Mouse (Mus musculus) forebrain, embryonic 15.5 days (tissue): ENCODE measurements around the gene Nhs. TPM values are rescaled to one million over a fixed set of nuclear protein-coding genes. Genes with fewer than 3 reads are reported as not detected.
A peak's percentile ranks its signal among the peaks of the same experiment; 100 is the strongest.

Experiments used
- ATAC-seq: fragments of 200-750 bp; cut with Nextera tagmentation; replicated peaks from 2 replicates; pipeline ENCODE4 v1.8.0; 2017; ENCODE audit warnings: mild to moderate bottlenecking, moderate TSS enrichment, moderate library complexity
- H3K27ac ChIP-seq: fragments of 300-500 bp; sonication (generic); replicated peaks from 2 replicates; pipeline ENCODE4 v1.5.1; 2015; ENCODE audit warnings: mild to moderate bottlenecking, inconsistent platforms
- H3K27me3 ChIP-seq: fragments of 300-500 bp; sonication (generic); 2 replicates; pipeline ENCODE4 v1.6.1; 2015; ENCODE audit warnings: inconsistent platforms
- H3K36me3 ChIP-seq: fragments of 300-500 bp; sonication (generic); 2 replicates; pipeline ENCODE4 v1.6.1; 2015; ENCODE audit warnings: mild to moderate bottlenecking, inconsistent platforms
- H3K4me1 ChIP-seq: fragments of 300-500 bp; sonication (generic); 2 replicates; pipeline ENCODE4 v1.6.1; 2015; ENCODE audit warnings: inconsistent platforms
- H3K4me2 ChIP-seq: fragments of 300-500 bp; sonication (generic); replicated peaks from 2 replicates; pipeline ENCODE4 v1.6.1; 2015; ENCODE audit warnings: mild to moderate bottlenecking, inconsistent platforms
- H3K4me3 ChIP-seq: fragments of 300-500 bp; sonication (generic); 2 replicates; pipeline ENCODE4 v1.5.1; 2015; ENCODE audit warnings: mild to moderate bottlenecking, inconsistent platforms
- H3K9ac ChIP-seq: fragments of 300-500 bp; sonication (generic); replicated peaks from 2 replicates; pipeline ENCODE4 v1.6.1; 2015; ENCODE audit warnings: mild to moderate bottlenecking, inconsistent platforms
- H3K9me3 ChIP-seq: fragments of 300-500 bp; sonication (generic); 2 replicates; pipeline ENCODE4 v1.6.1; 2016; ENCODE audit warnings: inconsistent platforms
- WGBS: fragments of 180-500 bp; shearing (Covaris S2); methylation state at CpG from one replicate; pipeline ENCODE4 v1.1.7; 2015; ENCODE audit warnings: mixed read lengths; 5-methylcytosine and 5-hydroxymethylcytosine counted together
- polyA plus RNA-seq: library from polyadenylated mRNA; unstranded; fragments of >200 nt; fragmentation: Nextera tagmentation; extraction: Ambion mirVana; gene quantifications from 2 replicates; pipeline ENCODE4 v1.2.1, GENCODE M21; 2015

Gene Nhs
- 1.4 and 1.6 TPM in 2 replicates for polyA plus RNA-seq

DNA sequence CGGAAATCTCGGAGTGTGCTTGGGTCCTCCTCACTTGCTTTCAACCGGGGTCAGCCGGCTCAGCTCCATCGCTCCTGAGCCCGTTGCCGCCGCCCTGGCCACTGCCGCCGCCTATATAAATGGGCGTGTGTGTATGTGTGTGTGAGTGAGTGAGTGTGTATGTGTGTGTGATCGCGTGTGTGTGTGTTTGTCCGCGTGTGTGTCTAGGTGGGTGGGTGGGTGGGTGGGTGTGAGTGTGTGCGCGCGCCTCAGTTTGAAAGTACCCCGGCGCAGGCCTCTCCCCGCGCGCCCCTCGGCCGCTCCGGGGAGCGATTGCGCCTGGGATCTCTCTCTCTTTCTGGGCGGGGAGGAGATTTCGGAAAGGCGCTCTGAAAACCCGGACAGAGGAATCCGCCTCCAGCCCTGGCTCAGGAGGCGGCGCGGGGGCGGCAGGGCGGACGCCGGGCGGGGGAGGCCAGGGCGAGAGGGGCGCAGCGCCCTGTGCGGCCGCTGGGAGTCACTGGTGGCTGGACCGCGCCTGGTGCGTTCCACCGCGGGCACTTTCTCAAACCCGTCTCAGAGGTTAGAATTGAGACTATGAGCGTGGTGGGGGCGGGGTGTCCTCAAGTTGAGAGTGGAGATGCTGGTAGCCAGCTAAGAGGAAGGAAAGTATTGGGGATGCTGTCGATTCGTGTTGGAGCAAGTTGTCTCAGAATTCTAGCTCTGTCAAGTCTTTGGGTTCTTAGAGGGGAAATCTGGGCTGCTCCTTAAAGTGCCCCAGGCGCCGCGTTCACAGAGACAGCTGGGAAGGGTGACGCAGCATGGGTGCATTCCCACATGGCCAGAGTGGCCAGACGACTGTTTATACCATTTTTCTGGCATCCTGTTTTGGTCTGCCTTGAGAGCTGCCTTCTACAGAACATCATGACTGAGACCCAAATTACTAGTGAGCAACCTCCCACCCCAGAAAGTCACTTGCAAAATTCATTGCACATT lies at the start of gene Nhs:
Gene Nhs, minus strand, starts transcription at position 94 of the 975 bp plus-strand sequence.
- H3K27me3 ChIP-seq, result no peaks in the 10 kb centered on the region
- H3K27ac ChIP-seq, result peak within 1 kb of the TSS; percentile 37; the same call in 1 of the 2 replicates
- H3K9me3 ChIP-seq, result no peaks in the 10 kb centered on the region
- H3K4me2 ChIP-seq, result peak within 1 kb of the TSS; percentile 77
- 0 out of 2 replicates have a peak, but pooled peaks cover 7% of the 10 kb centered on the region for H3K4me1 ChIP-seq
- ATAC-seq, result peak; percentile 90
- WGBS, result 22% methylated on average over 45 of the region's 61 CpGs
- H3K36me3 ChIP-seq, result no peaks in the 10 kb centered on the region
- peak within 1 kb of the TSS; percentile 47 for H3K9ac ChIP-seq
- peak within 1 kb of the TSS; percentile 57 for H3K4me3 ChIP-seq

GRCm38 (mm10) chrX:162206350-162206884 lies 46.9 kb upstream of the Nhs start:
- no peak overlapping the region for H3K4me2 ChIP-seq
- 73% methylated on average over 2 of the region's 2 CpGs for WGBS
- no peak for ATAC-seq

DNA sequence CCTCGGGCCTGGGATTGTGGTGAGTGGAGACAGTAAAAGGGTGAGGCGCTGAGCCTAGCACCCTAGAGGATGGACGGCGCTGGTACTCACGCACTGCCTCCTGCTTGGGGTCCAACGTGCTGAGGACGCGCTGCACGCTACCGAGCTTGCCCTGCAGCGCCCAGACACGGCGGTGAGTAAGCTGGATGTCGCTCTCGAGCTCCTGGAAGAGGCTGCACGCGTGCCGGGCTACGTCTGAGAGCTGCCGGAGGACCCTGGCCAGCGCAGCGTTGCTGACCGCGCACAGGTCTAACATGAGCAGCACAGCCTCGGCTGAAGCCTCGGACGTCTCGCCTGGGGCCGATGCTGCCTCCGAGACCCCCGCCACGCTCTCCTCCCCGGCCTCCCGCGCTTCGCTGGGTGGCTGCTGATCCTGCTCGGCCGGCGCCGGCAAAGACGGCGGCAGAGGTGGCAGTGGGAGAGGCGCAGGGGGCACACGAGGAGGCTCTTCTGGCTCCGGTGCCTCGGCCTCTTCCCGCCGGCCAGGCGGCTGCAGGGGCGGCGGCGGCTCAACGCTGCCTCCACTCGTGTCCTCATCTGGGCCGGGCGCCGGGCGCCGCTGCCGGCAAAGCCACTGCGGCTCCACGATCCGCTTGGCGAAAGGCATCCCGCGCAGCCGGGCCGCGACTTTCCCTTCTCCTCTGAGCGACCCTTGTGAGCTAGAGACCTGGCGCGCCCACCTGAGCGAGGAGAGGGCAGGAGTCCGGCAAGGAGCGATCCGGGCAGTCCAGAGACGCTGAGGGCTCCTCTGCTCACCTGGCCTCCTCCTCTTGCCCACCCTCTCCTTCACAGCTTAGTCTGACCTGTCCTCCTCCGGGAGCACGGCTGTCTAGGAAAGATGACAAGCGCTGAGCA lies 540 bp downstream of the Nhs start:
- Histone ChIP-seq H3K27ac (peak overlapping the region; percentile 37; the same call in 1 of the 2 replicates), H3K9ac (peak overlapping the region; percentile 47), H3K27me3 (no peaks in the 10 kb centered on the region), H3K4me2 (peak overlapping the region; percentile 77), H3K4me3 (peak overlapping the region; percentile 57), H3K36me3 (no peaks in the 10 kb centered on the region), H3K9me3 (no peaks in the 10 kb centered on the region), H3K4me1 (0 out of 2 replicates have a peak, but pooled peaks cover 7% of the 10 kb centered on the region)
- peak; percentile 66 for ATAC-seq
- 27% methylated on average over 69 of the region's 80 CpGs for WGBS

More at GRCm38 (mm10) chrX:162206350-162206884, 46.9 kb upstream of the Nhs start:
- Histone ChIP-seq H3K9ac (no peak overlapping the region), H3K27ac (no peak overlapping the region), H3K36me3 (no peaks in the 10 kb centered on the region), H3K4me3 (no peak overlapping the region), H3K9me3 (no peaks in the 10 kb centered on the region), H3K4me1 (no peaks in the 10 kb centered on the region), H3K27me3 (no peaks in the 10 kb centered on the region)

GRCm38 (mm10) chrX:162158142-162158541 lies 1.4 kb downstream of the Nhs start:
- H3K36me3 ChIP-seq, result no peaks in the 10 kb centered on the region
- H3K27ac ChIP-seq, result no peak overlapping the region
- H3K9ac ChIP-seq, result peak overlapping the region; percentile 47
- H3K4me2 ChIP-seq, result peak overlapping the region; percentile 77
- no peaks in the 10 kb centered on the region for H3K9me3 ChIP-seq
- H3K4me3 ChIP-seq, result peak overlapping the region; percentile 57
- no peak for ATAC-seq
- WGBS, result 41% methylated on average over 5 of the region's 5 CpGs
- 0 out of 2 replicates have a peak, but pooled peaks cover 7% of the 10 kb centered on the region for H3K4me1 ChIP-seq
- H3K27me3 ChIP-seq, result no peaks in the 10 kb centered on the region

DNA sequence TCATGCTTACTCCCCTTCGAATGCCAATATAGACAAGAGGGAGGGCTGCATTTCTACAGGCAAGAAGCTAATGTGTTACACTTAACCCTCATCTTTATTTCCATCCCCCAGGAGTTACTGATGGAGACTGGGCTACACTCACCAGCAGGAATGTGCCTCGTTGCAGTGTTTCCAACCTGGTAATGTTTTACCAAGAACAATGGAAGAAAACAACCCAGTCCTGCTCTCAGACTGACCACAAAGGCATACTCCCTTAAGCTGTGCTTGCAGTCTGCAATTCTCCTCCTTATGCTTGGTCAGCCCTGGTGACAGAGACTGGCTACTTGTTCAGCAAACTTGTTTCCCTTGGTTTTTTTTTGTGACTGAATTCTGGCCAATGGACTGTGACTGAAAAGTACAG lies 21.7 kb downstream of the Nhs start:
- Histone ChIP-seq H3K4me2 (no peak overlapping the region), H3K27ac (no peak overlapping the region), H3K9me3 (no peaks in the 10 kb centered on the region), H3K4me1 (no peaks in the 10 kb centered on the region), H3K36me3 (no peaks in the 10 kb centered on the region), H3K27me3 (no peaks in the 10 kb centered on the region), H3K9ac (no peak overlapping the region), H3K4me3 (no peak overlapping the region)
- no peak for ATAC-seq
- WGBS, result 47% methylated on average over 2 of the region's 2 CpGs

DNA sequence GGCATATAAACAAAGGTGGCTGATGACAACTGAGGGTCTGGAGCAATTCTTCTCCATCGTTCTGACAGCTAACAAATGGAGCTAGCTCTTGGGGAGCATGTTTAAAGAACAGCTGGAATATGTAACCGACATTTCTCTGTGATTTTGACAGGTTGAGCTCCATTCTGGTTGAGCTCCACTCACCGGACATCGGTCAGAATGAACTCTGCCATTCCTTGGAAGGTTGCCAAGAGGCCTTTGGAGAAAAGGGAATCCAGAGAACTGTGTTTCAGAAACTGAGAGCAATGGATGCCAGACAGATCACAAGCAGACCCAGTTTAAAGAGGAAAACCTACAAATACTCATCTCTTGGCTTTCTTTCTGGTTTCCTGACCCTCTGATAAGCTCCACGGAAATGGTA lies 46.3 kb downstream of the Nhs start:
- Histone ChIP-seq H3K36me3 (no peaks in the 10 kb centered on the region), H3K4me1 (no peaks in the 10 kb centered on the region), H3K9me3 (no peaks in the 10 kb centered on the region), H3K4me2 (no peak overlapping the region), H3K9ac (no peak overlapping the region), H3K4me3 (no peak overlapping the region), H3K27me3 (no peaks in the 10 kb centered on the region), H3K27ac (no peak overlapping the region)
- WGBS, result 51% methylated on average over 5 of the region's 5 CpGs
- no peak for ATAC-seq

- ATAC-seq, result no peak
- no peak overlapping the region for H3K27ac ChIP-seq
- no peaks in the 10 kb centered on the region for H3K36me3 ChIP-seq
- no peak overlapping the region for H3K4me3 ChIP-seq
- no peak overlapping the region for H3K4me2 ChIP-seq
- 0 out of 2 replicates have a peak, but pooled peaks cover 2% of the 10 kb centered on the region for H3K4me1 ChIP-seq
- no peaks in the 10 kb centered on the region for H3K27me3 ChIP-seq
- WGBS, result 79% methylated on average over 3 of the region's 3 CpGs
- no peak overlapping the region for H3K9ac ChIP-seq
- no peaks in the 10 kb centered on the region for H3K9me3 ChIP-seq
Observed at GRCm38 (mm10) chrX:162102802-162103434, 56.6 kb downstream of the Nhs start.

GRCm38 (mm10) chrX:162098364-162098763 lies 61.2 kb downstream of the Nhs start:
- H3K4me2 ChIP-seq, result no peak overlapping the region
- no peaks in the 10 kb centered on the region for H3K9me3 ChIP-seq
- H3K4me1 ChIP-seq, result 0 out of 2 replicates have a peak, but pooled peaks cover 6% of the 10 kb centered on the region
- no peaks in the 10 kb centered on the region for H3K27me3 ChIP-seq
- no peak overlapping the region for H3K27ac ChIP-seq
- no peak overlapping the region for H3K9ac ChIP-seq
- H3K36me3 ChIP-seq, result no peaks in the 10 kb centered on the region
- ATAC-seq, result no peak
- 34% methylated on average over 4 of the region's 4 CpGs for WGBS
- no peak overlapping the region for H3K4me3 ChIP-seq

DNA sequence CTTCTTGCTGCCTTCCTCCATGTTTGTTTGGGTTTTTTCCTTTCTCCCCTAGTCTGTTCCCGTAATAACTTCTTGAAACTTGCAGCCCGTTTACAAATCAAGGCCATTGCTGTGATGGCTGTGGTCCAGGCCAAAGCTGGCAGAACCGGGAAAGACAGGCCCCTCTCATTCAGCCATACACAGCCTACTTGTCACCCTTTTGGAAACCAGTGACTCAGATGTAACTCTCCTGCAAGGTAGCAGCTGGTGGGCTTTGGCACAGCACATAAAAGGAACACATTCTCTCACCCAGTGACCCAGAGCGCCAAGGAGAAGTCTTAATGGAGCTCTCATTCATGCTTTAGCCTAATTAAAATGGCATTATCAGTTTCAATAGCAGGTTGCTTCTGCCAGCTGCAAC lies 72.2 kb downstream of the Nhs start:
- Histone ChIP-seq H3K9ac (no peak overlapping the region), H3K4me1 (peaks cover 14% of the 10 kb centered on the region), H3K9me3 (no peaks in the 10 kb centered on the region), H3K4me2 (no peak overlapping the region), H3K36me3 (no peaks in the 10 kb centered on the region), H3K4me3 (no peak overlapping the region), H3K27ac (no peak overlapping the region), H3K27me3 (no peaks in the 10 kb centered on the region; the same call in 1 of the 2 replicates)
- 33% methylated on average over 4 of the region's 4 CpGs for WGBS
- peak; percentile 95 for ATAC-seq

- 27% methylated on average over 1 of the region's 1 CpGs for WGBS
- no peak overlapping the region for H3K9ac ChIP-seq
- no peaks in the 10 kb centered on the region for H3K36me3 ChIP-seq
- no peak overlapping the region for H3K27ac ChIP-seq
- no peaks in the 10 kb centered on the region for H3K9me3 ChIP-seq
- no peak overlapping the region for H3K4me3 ChIP-seq
- H3K4me1 ChIP-seq, result peaks cover 14% of the 10 kb centered on the region
- peak; percentile 58 for ATAC-seq
- H3K27me3 ChIP-seq, result no peaks in the 10 kb centered on the region
- no peak overlapping the region for H3K4me2 ChIP-seq
Observed at GRCm38 (mm10) chrX:162085897-162086200, 73.7 kb downstream of the Nhs start.

DNA sequence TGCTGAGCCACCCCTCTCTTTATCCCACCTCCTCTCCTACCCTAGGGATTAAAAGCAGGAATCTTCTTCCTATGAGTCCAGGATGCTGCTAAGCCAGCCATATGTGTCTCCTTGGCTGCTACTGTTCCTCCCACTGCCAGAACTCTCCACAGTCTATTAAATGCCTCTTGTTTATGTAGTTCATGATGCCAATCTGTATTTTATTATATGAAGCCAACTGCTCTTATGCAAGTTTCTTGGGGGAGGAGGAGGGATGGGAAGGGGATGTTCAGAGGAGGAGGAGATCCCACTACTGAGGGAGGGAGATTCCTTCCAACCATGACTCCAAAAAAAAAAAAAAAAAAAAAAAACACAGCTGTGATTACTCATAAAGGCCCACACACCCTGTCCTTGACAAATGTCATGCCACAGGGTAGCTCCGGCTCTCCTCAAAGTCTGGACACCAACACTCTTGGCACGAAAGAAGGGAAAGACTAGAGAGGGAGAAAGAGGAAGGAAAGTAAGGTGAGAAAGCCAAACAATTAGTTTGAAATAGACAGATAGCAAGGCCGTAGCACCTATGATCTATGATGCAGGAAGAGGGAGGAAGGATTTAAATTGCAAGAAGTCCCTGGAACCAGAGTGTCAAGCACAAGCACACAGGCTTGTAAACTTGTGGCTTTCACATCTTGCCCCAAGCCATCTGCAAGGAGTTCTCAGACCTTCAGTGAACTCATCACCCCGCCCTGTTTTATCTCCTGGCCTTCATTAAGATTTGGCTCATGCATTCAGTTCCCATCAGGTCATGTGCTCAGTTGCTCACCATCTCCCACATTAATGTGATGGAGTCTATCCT lies 74.3 kb downstream of the Nhs start:
- Histone ChIP-seq H3K27ac (no peak overlapping the region), H3K4me1 (peaks cover 14% of the 10 kb centered on the region), H3K9me3 (no peaks in the 10 kb centered on the region), H3K4me2 (no peak overlapping the region), H3K27me3 (no peaks in the 10 kb centered on the region), H3K9ac (no peak overlapping the region), H3K36me3 (no peaks in the 10 kb centered on the region), H3K4me3 (no peak overlapping the region)
- peak; percentile 33 for ATAC-seq
- WGBS, result 81% methylated on average over 4 of the region's 4 CpGs
